16 mouse cellular contexts compared by ENCODE assay signal in the genomic region with DNA sequence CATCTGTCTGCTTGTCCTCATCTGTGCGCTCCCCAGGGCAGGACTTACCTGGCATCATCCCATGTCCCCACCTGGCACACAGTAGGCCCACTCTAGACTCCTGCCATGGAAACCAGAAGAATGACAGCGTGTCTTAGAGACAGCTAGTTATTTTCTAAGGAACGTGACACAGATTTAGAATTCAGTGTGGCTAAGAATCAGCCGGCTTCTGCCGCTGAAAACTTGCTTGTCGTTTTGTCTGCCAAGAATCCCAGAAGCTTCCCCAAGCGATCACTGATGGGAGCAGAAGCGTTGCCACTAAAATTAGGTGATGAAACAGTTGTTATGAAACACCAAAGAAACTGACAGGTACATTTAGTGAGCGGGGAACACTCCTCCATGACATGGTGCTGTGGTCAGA.
"Had no signal": no experiment of that assay in that cellular context is flagged by ENCODE, and none has a peak within 500 bp of the region (broad histone marks: within the 10 kb centered on the region; RNA-seq: fewer than 3 reads in every experiment).

No protein-coding gene starts in this region.

- H3K4me1 ChIP-seq: intestine, embryonic 15.5 days; limb, embryonic 10.5 days; liver, embryonic 15.5 days; megakaryocyte, embryonic 14.5 days; neural tube, embryonic 12.5 days; stomach, embryonic 15.5 days had no signal

- H3K27ac ChIP-seq: intestine, embryonic 15.5 days; limb, embryonic 10.5 days; liver, embryonic 15.5 days; midbrain, embryonic 15.5 days; neural tube, embryonic 12.5 days; stomach, embryonic 15.5 days had no signal

- H3K4me2 ChIP-seq: intestine, embryonic 15.5 days; liver, embryonic 11.5 days; liver, embryonic 15.5 days; lung, embryonic 14.5 days; midbrain, embryonic 11.5 days; midbrain, embryonic 15.5 days; neural tube, embryonic 12.5 days; stomach, embryonic 15.5 days had no signal

- H3K9ac ChIP-seq: intestine, embryonic 15.5 days; liver, embryonic 15.5 days; lung, embryonic 14.5 days; midbrain, embryonic 15.5 days; neural tube, embryonic 12.5 days; stomach, embryonic 15.5 days had no signal

- DNase-seq: kidney, adult 18-20 months; kidney, postnatal 10 days; kidney, postnatal 4 days; lung, embryonic 14.5 days; lung, postnatal 10 days; lung, postnatal 4 days; thymus, postnatal 36 days had no signal

- H3K9me3 ChIP-seq: intestine, embryonic 15.5 days; limb, embryonic 10.5 days; liver, embryonic 15.5 days; midbrain, embryonic 15.5 days; neural tube, embryonic 12.5 days; stomach, embryonic 15.5 days had no signal

- ATAC-seq: intestine, embryonic 15.5 days; midbrain, embryonic 15.5 days had no signal

- H3K36me3 ChIP-seq: intestine, embryonic 15.5 days; limb, embryonic 10.5 days; liver, embryonic 15.5 days; midbrain, embryonic 15.5 days; neural tube, embryonic 12.5 days; stomach, embryonic 15.5 days had no signal

- H3K4me3 ChIP-seq: intestine, embryonic 15.5 days; limb, embryonic 10.5 days; liver, embryonic 15.5 days; megakaryocyte, embryonic 14.5 days; midbrain, embryonic 15.5 days; neural tube, embryonic 12.5 days; stomach, embryonic 15.5 days had no signal

- H3K27me3 ChIP-seq: intestine, embryonic 15.5 days; liver, embryonic 15.5 days; midbrain, embryonic 15.5 days; neural tube, embryonic 12.5 days; stomach, embryonic 15.5 days had no signal
